ENCODE assay signal across 13 mouse cellular contexts in the genomic region with DNA sequence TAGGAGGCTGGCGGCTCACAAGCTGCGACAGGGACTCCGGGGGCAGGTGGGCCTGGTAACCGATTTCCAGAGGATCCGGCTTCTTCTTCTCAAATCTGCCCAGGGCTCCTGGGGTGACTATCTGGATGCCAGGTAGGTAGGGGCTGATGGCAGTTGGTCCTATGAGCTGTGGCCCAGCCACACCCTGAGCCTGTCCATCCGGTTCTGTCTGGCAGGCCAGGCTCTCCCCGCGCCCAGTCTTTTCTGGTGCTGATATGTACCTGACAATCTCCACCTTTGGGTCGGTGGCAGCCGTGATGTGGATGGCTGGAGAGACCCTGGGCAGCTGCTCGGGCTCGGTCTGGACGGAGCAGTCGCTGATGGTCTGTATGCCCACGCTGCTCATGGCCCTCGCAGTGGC. TPM values are rescaled to one million over a fixed set of nuclear protein-coding genes. Genes with fewer than 3 reads are reported as not detected.
DNase-seq lines count a peak whose midpoint lies in the region; ATAC-seq lines count a peak whose summit lies in the region.
"Had no signal": no experiment of that assay in that cellular context is flagged by ENCODE, and none has a peak within 500 bp of the region (broad histone marks: within the 10 kb centered on the region; RNA-seq: fewer than 3 reads in every experiment).

No protein-coding gene starts in this region.

- ATAC-seq in heart, embryonic 13.5 days (ENCODE audit: extremely low read depth, insufficient number of reproducible peaks, low FRiP score, low TSS enrichment), result no peak
- ATAC-seq in midbrain, embryonic 15.5 days (replicated peaks), result no peak
- no peak; the same call in 1 of the 2 replicates for ATAC-seq in intestine, embryonic 15.5 days
- ATAC-seq in forebrain, embryonic 13.5 days, result no peak
- ATAC-seq: midbrain, embryonic 16.5 days; Patski had no signal

- H3K9me3 ChIP-seq in heart, embryonic 13.5 days, result no peaks in the 10 kb centered on the region
- no peaks in the 10 kb centered on the region for H3K9me3 ChIP-seq in midbrain, embryonic 10.5 days (replicated peaks)
- no peaks in the 10 kb centered on the region for H3K9me3 ChIP-seq in midbrain, embryonic 15.5 days
- H3K9me3 ChIP-seq in intestine, embryonic 15.5 days, result no peaks in the 10 kb centered on the region
- H3K9me3 ChIP-seq in megakaryocyte, embryonic 14.5 days, result peaks cover 7% of the 10 kb centered on the region; the same call in 1 of the 2 replicates
- H3K9me3 ChIP-seq in forebrain, embryonic 13.5 days (replicated peaks), result no peaks in the 10 kb centered on the region

- no peak overlapping the region for H3K27ac ChIP-seq in heart, embryonic 13.5 days (replicated peaks)
- 0 out of 2 replicates have a peak overlapping the region, but pooled peaks have one; percentile 69 for H3K27ac ChIP-seq in midbrain, embryonic 10.5 days (replicated peaks)
- H3K27ac ChIP-seq in midbrain, embryonic 15.5 days, result no peak overlapping the region
- 0 out of 2 replicates have a peak overlapping the region, but pooled peaks have one; percentile 40 for H3K27ac ChIP-seq in intestine, embryonic 15.5 days
- H3K27ac ChIP-seq in forebrain, embryonic 13.5 days, result no peak overlapping the region

- H3K4me1 ChIP-seq in heart, embryonic 13.5 days, result peaks cover 29% of the 10 kb centered on the region
- H3K4me1 ChIP-seq in midbrain, embryonic 10.5 days, result peaks cover 28% of the 10 kb centered on the region
- H3K4me1 ChIP-seq in midbrain, embryonic 15.5 days, result peaks cover 12% of the 10 kb centered on the region
- peaks cover 34% of the 10 kb centered on the region for H3K4me1 ChIP-seq in intestine, embryonic 15.5 days (replicated peaks)
- peaks cover 27% of the 10 kb centered on the region for H3K4me1 ChIP-seq in megakaryocyte, embryonic 14.5 days
- peaks cover 16% of the 10 kb centered on the region for H3K4me1 ChIP-seq in forebrain, embryonic 13.5 days

- H3K9ac ChIP-seq in heart, embryonic 13.5 days, result peak overlapping the region; percentile 79
- no peak overlapping the region for H3K9ac ChIP-seq in midbrain, embryonic 15.5 days
- no peak overlapping the region; the same call in 1 of the 2 replicates for H3K9ac ChIP-seq in intestine, embryonic 15.5 days
- H3K9ac ChIP-seq in forebrain, embryonic 13.5 days, result no peak overlapping the region

- peaks cover 55% of the 10 kb centered on the region for H3K27me3 ChIP-seq in heart, embryonic 13.5 days (replicated peaks)
- peaks cover 79% of the 10 kb centered on the region for H3K27me3 ChIP-seq in midbrain, embryonic 10.5 days (ENCODE audit: low read depth, poor library complexity, severe bottlenecking)
- H3K27me3 ChIP-seq in midbrain, embryonic 15.5 days (replicated peaks), result no peaks in the 10 kb centered on the region
- H3K27me3 ChIP-seq in intestine, embryonic 15.5 days (replicated peaks), result no peaks in the 10 kb centered on the region; the same call in 1 of the 2 replicates
- peaks cover 90% of the 10 kb centered on the region for H3K27me3 ChIP-seq in megakaryocyte, embryonic 14.5 days (replicated peaks)
- H3K27me3 ChIP-seq in forebrain, embryonic 13.5 days, result no peaks in the 10 kb centered on the region

- peak overlapping the region; percentile 78 for H3K4me2 ChIP-seq in heart, embryonic 13.5 days
- H3K4me2 ChIP-seq in midbrain, embryonic 15.5 days, result no peak overlapping the region
- H3K4me2 ChIP-seq in intestine, embryonic 15.5 days (replicated peaks), result peak overlapping the region; percentile 77
- no peak overlapping the region for H3K4me2 ChIP-seq in forebrain, embryonic 13.5 days

- 78% methylated on average over 16 of the region's 16 CpGs for WGBS in heart, embryonic 13.5 days
- WGBS in midbrain, embryonic 10.5 days, result 89% methylated on average over 16 of the region's 16 CpGs
- WGBS in midbrain, embryonic 15.5 days, result 89% methylated on average over 16 of the region's 16 CpGs
- 70% methylated on average over 16 of the region's 16 CpGs for WGBS in intestine, embryonic 15.5 days
- 94% methylated on average over 16 of the region's 16 CpGs for WGBS in forebrain, embryonic 13.5 days

- no peak for DNase-seq in heart, adult 8-10 months (ENCODE audit: low spot score)
- DNase-seq in midbrain, embryonic 10.5 days (ENCODE audit: low spot score), result no peak
- no peak for DNase-seq in gastrocnemius, postnatal 14 days
- DNase-seq: cerebellum, adult 8-10 months had no signal

- peak overlapping the region; percentile 48; the same call in 1 of the 2 replicates for H3K4me3 ChIP-seq in heart, embryonic 13.5 days
- no peak overlapping the region for H3K4me3 ChIP-seq in midbrain, embryonic 10.5 days
- H3K4me3 ChIP-seq in midbrain, embryonic 15.5 days, result no peak overlapping the region
- H3K4me3 ChIP-seq in intestine, embryonic 15.5 days (replicated peaks), result peak overlapping the region; percentile 29
- H3K4me3 ChIP-seq in megakaryocyte, embryonic 14.5 days (replicated peaks), result peak overlapping the region; percentile 44
- H3K4me3 ChIP-seq in forebrain, embryonic 13.5 days, result no peak overlapping the region

- H3K36me3 ChIP-seq in heart, embryonic 13.5 days, result no peaks in the 10 kb centered on the region
- peaks cover 52% of the 10 kb centered on the region for H3K36me3 ChIP-seq in midbrain, embryonic 10.5 days
- H3K36me3 ChIP-seq in midbrain, embryonic 15.5 days (replicated peaks), result peaks cover 16% of the 10 kb centered on the region
- H3K36me3 ChIP-seq in intestine, embryonic 15.5 days, result no peaks in the 10 kb centered on the region
- no peaks in the 10 kb centered on the region for H3K36me3 ChIP-seq in megakaryocyte, embryonic 14.5 days (replicated peaks; ENCODE audit: low read length)
- H3K36me3 ChIP-seq in forebrain, embryonic 13.5 days (ENCODE audit: poor library complexity, severe bottlenecking), result peaks cover 78% of the 10 kb centered on the region

- intact Hi-C loops in gastrocnemius, postnatal 14 days (cut with DNase I; ENCODE audit: low total_unique reads), result no loop called here

RNA-seq across cellular contexts. Expression of a gene that starts 15.8 kb away (rescaled TPM):
- 51.3 and 62.5 TPM in 2 replicates for polyA plus RNA-seq in heart, embryonic 13.5 days (2015; fragmentation: Nextera tagmentation; extraction: Ambion mirVana)
- total RNA-seq in heart, adult 8-10 months (2022), result 10 to 100 TPM; 38.5 to 49.0 (median 44.9) TPM
- 71.2 and 80.2 TPM in 2 replicates for polyA plus RNA-seq in midbrain, embryonic 10.5 days (2016; fragmentation: Nextera tagmentation; extraction: Ambion mirVana)
- 54.7 and 61.3 TPM in 2 replicates for polyA plus RNA-seq in midbrain, embryonic 15.5 days (2015; fragmentation: Nextera tagmentation; extraction: Ambion mirVana)
- polyA plus RNA-seq in intestine, embryonic 15.5 days (2015; fragmentation: Nextera tagmentation; extraction: Ambion mirVana), result 76.5 and 96.8 TPM in 2 replicates
- 13.0 and 26.5 TPM in 2 replicates for polyA plus RNA-seq in megakaryocyte, embryonic 14.5 days (2012; ENCODE audit: insufficient read depth, low replicate concordance)
- total RNA-seq in gastrocnemius, postnatal 14 days (2021), result 10 to 100 TPM; 37.9 to 38.3 TPM
- polyA plus RNA-seq in forebrain, embryonic 13.5 days (2015; fragmentation: Nextera tagmentation; extraction: Ambion mirVana), result 49.9 and 60.2 TPM in 2 replicates

RNA-seq across cellular contexts. Expression of a gene that starts 27.0 kb away (rescaled TPM):
- 29.4 and 30.9 TPM in 2 replicates for polyA plus RNA-seq in heart, embryonic 13.5 days (2015; fragmentation: Nextera tagmentation; extraction: Ambion mirVana)
- 100 to 1,000 TPM; 103 to 132 (median 110) TPM for total RNA-seq in heart, adult 8-10 months (2022)
- polyA plus RNA-seq in midbrain, embryonic 10.5 days (2016; fragmentation: Nextera tagmentation; extraction: Ambion mirVana), result 32.2 and 39.6 TPM in 2 replicates
- polyA plus RNA-seq in midbrain, embryonic 15.5 days (2015; fragmentation: Nextera tagmentation; extraction: Ambion mirVana), result 54.7 and 55.0 TPM in 2 replicates
- polyA plus RNA-seq in intestine, embryonic 15.5 days (2015; fragmentation: Nextera tagmentation; extraction: Ambion mirVana), result 18.6 and 23.7 TPM in 2 replicates
- 51.9 and 73.7 TPM in 2 replicates for polyA plus RNA-seq in megakaryocyte, embryonic 14.5 days (2012; ENCODE audit: insufficient read depth, low replicate concordance)
- total RNA-seq in gastrocnemius, postnatal 14 days (2021), result 100 to 1,000 TPM; 154 to 161 TPM
- 32.6 and 39.5 TPM in 2 replicates for polyA plus RNA-seq in forebrain, embryonic 13.5 days (2015; fragmentation: Nextera tagmentation; extraction: Ambion mirVana)

RNA-seq across cellular contexts. Expression of a gene that starts 29.9 kb away (rescaled TPM):
- polyA plus RNA-seq in heart, embryonic 13.5 days (2015; fragmentation: Nextera tagmentation; extraction: Ambion mirVana), result 0.20 and 0.59 TPM in 2 replicates
- under 1 TPM in 1 of 4 experiments, not detected in 3; 0.14 TPM for total RNA-seq in heart, adult 8-10 months (2022)
- 0.78 and 0.87 TPM in 2 replicates for polyA plus RNA-seq in midbrain, embryonic 10.5 days (2016; fragmentation: Nextera tagmentation; extraction: Ambion mirVana)
- polyA plus RNA-seq in midbrain, embryonic 15.5 days (2015; fragmentation: Nextera tagmentation; extraction: Ambion mirVana), result not detected in 2 replicates
- polyA plus RNA-seq in intestine, embryonic 15.5 days (2015; fragmentation: Nextera tagmentation; extraction: Ambion mirVana), result 0.98 and 2.2 TPM in 2 replicates
- 0.17 TPM in 1 of 2 replicates, not detected in the other for polyA plus RNA-seq in megakaryocyte, embryonic 14.5 days (2012; ENCODE audit: insufficient read depth, low replicate concordance)
- total RNA-seq in gastrocnemius, postnatal 14 days (2021), result not detected
- not detected in 2 replicates for polyA plus RNA-seq in forebrain, embryonic 13.5 days (2015; fragmentation: Nextera tagmentation; extraction: Ambion mirVana)
- total RNA-seq: hematopoietic stem cell, adult 5-6 weeks; left cerebral cortex, postnatal 36 days had no signal
- polyA plus RNA-seq: midbrain, embryonic 16.5 days had no signal

RNA-seq across cellular contexts. Expression of a gene that starts 57.2 kb away (rescaled TPM):
- 1.9 and 2.3 TPM in 2 replicates for polyA plus RNA-seq in heart, embryonic 13.5 days (2015; fragmentation: Nextera tagmentation; extraction: Ambion mirVana)
- 1 to 10 TPM; 1.3 to 3.1 (median 1.6) TPM for total RNA-seq in heart, adult 8-10 months (2022)
- 2.6 and 3.8 TPM in 2 replicates for polyA plus RNA-seq in midbrain, embryonic 10.5 days (2016; fragmentation: Nextera tagmentation; extraction: Ambion mirVana)
- polyA plus RNA-seq in midbrain, embryonic 15.5 days (2015; fragmentation: Nextera tagmentation; extraction: Ambion mirVana), result 3.5 and 3.6 TPM in 2 replicates
- 3.1 and 3.2 TPM in 2 replicates for polyA plus RNA-seq in intestine, embryonic 15.5 days (2015; fragmentation: Nextera tagmentation; extraction: Ambion mirVana)
- 0.65 and 1.0 TPM in 2 replicates for polyA plus RNA-seq in megakaryocyte, embryonic 14.5 days (2012; ENCODE audit: insufficient read depth, low replicate concordance)
- total RNA-seq in gastrocnemius, postnatal 14 days (2021), result 1 to 10 TPM; 1.0 to 2.4 TPM
- 2.1 and 3.0 TPM in 2 replicates for polyA plus RNA-seq in forebrain, embryonic 13.5 days (2015; fragmentation: Nextera tagmentation; extraction: Ambion mirVana)

Comparison
In these comparisons a context has a peak if more than half of its experiments do, and no peak if none do; other contexts are left out.
1. H3K27ac ChIP-seq: peak in midbrain, embryonic 10.5 days (single experiment) and intestine, embryonic 15.5 days (single experiment); none in heart, embryonic 13.5 days (single experiment), midbrain, embryonic 15.5 days (single experiment) and forebrain, embryonic 13.5 days (single experiment).
2. H3K4me2 ChIP-seq: peak in heart, embryonic 13.5 days (single experiment) and intestine, embryonic 15.5 days (single experiment); none in midbrain, embryonic 15.5 days (single experiment) and forebrain, embryonic 13.5 days (single experiment).
3. H3K4me3 ChIP-seq: peak in heart, embryonic 13.5 days (single experiment), intestine, embryonic 15.5 days (single experiment) and megakaryocyte, embryonic 14.5 days (single experiment); none in midbrain, embryonic 10.5 days (single experiment), midbrain, embryonic 15.5 days (single experiment) and forebrain, embryonic 13.5 days (single experiment).